Mouse (Mus musculus) hematopoietic multipotent progenitor cell, adult 10-12 weeks (in vitro differentiated cells): Measurements from ENCODE around the gene Taar8c. TPM values are rescaled to one million over a fixed set of nuclear protein-coding genes. Genes with fewer than 3 reads are reported as not detected.

Experiments
- polyA plus RNA-seq: library from polyadenylated mRNA; stranded (reverse); fragments of >175 nt; gene quantifications from 2 replicates; pipeline ENCODE4 v1.2.3, GENCODE M21; 2012; ENCODE audit warnings: low replicate concordance

Taar8c gene
- not detected in 2 replicates for polyA plus RNA-seq

GRCm38 (mm10) chr10:24101812-24102211 is at the start of gene Taar8c:
Gene Taar8c, minus strand, starts transcription at chr10:24101912.

GRCm38 (mm10) chr10:24149135-24149781 is 47.5 kb upstream of the Taar8c start, which contains the start of gene Stx7:
Gene Stx7, plus strand, starts transcription at chr10:24149302.

GRCm38 (mm10) chr10:24109434-24109833 is 7.7 kb upstream of the Taar8c start, which contains the start of gene Taar9:
Gene Taar9, minus strand, starts transcription at chr10:24109534.

GRCm38 (mm10) chr10:24092194-24092593 is 9.5 kb downstream of the Taar8c start, which contains the start of gene Taar8b:
Gene Taar8b, minus strand, starts transcription at chr10:24092294.

GRCm38 (mm10) chr10:24076200-24076599 is 25.5 kb downstream of the Taar8c start, which contains the start of gene Taar8a:
Gene Taar8a, plus strand, starts transcription at chr10:24076500.

Other genes starting within 250 kb of the Taar8c start
- gene Vnn1, start 207.2 kb downstream of the Taar8c start, polyA plus RNA-seq: not detected in 2 replicates
- gene Taar1, start 181.6 kb downstream of the Taar8c start, polyA plus RNA-seq: not detected in 2 replicates
- gene Taar2, start 163.3 kb downstream of the Taar8c start, polyA plus RNA-seq: not detected in 2 replicates
- not detected in 2 replicates for gene Taar3, start 152.4 kb downstream of the Taar8c start, polyA plus RNA-seq
- gene Taar4, start 141.4 kb downstream of the Taar8c start, polyA plus RNA-seq: not detected in 2 replicates
- not detected in 2 replicates for gene Taar5, start 131.2 kb downstream of the Taar8c start, polyA plus RNA-seq
- not detected in 2 replicates for gene Taar6, start 116.3 kb downstream of the Taar8c start, polyA plus RNA-seq
- gene Taar7a, start 108.4 kb downstream of the Taar8c start, polyA plus RNA-seq: not detected in 2 replicates
- gene Taar7b, start 102.0 kb downstream of the Taar8c start, polyA plus RNA-seq: not detected in 2 replicates
- gene Taar7d, start 74.7 kb downstream of the Taar8c start, polyA plus RNA-seq: not detected in 2 replicates
- not detected in 2 replicates for gene Taar7e, start 64.3 kb downstream of the Taar8c start, polyA plus RNA-seq
- not detected in 2 replicates for gene Taar7f, start 52.4 kb downstream of the Taar8c start, polyA plus RNA-seq
- gene Taar8a, start 25.4 kb downstream of the Taar8c start, polyA plus RNA-seq: not detected in 2 replicates
- gene Taar8b, start 9.6 kb downstream of the Taar8c start, polyA plus RNA-seq: not detected in 2 replicates
- not detected in 2 replicates for gene Taar9, start 7.6 kb upstream of the Taar8c start, polyA plus RNA-seq
- 149 and 409 TPM in 2 replicates for gene Stx7, start 47.4 kb upstream of the Taar8c start, polyA plus RNA-seq
- gene Moxd1, start 121.6 kb upstream of the Taar8c start, polyA plus RNA-seq: not detected in 2 replicates